Mouse (Mus musculus): ENCODE results near the gene Iscu.

The Iscu gene

GRCm38 (mm10) chr5:113761585-113761984 lies 11.0 kb upstream of the Iscu start:
- DNase-seq: no peak

- DNase-seq: no peak
These were observed 8.1 kb upstream of the Iscu start for GRCm38 (mm10) chr5:113764426-113764825.

GRCm38 (mm10) chr5:113765641-113766526 lies 6.7 kb upstream of the Iscu start:
- no peak for DNase-seq

- DNase-seq: no peak
These were observed 3.7 kb upstream of the Iscu start for GRCm38 (mm10) chr5:113768806-113769205.

- peak; percentile 87 to 93 for DNase-seq
These were observed 1.1 kb upstream of the Iscu start for GRCm38 (mm10) chr5:113771213-113772162.

- no peak for DNase-seq
These were observed 464 bp downstream of the Iscu start for GRCm38 (mm10) chr5:113772905-113773519.

- DNase-seq: peak; percentile 94 to 95
These were observed 1.1 kb downstream of the Iscu start for GRCm38 (mm10) chr5:113773664-113774063.

- DNase-seq: no peak
These were observed 3.0 kb downstream of the Iscu start for GRCm38 (mm10) chr5:113775585-113775984.

- no peak for DNase-seq
These were observed 3.8 kb downstream of the Iscu start for GRCm38 (mm10) chr5:113776128-113776895.

GRCm38 (mm10) chr5:113776896-113777226 lies 4.3 kb downstream of the Iscu start:
- DNase-seq: no peak

GRCm38 (mm10) chr5:113777728-113778127 lies 5.2 kb downstream of the Iscu start:
- peak in 1 of 2 experiments; percentile 27 for DNase-seq

GRCm38 (mm10) chr5:113779569-113779968 lies 7.0 kb downstream of the Iscu start:
- no peak for DNase-seq

- no peak for DNase-seq
These were observed 7.7 kb downstream of the Iscu start for GRCm38 (mm10) chr5:113780082-113780752.

- no peak for DNase-seq
These were observed 8.2 kb downstream of the Iscu start for GRCm38 (mm10) chr5:113780763-113781162.

- no peak for DNase-seq
These were observed 8.7 kb downstream of the Iscu start for GRCm38 (mm10) chr5:113781254-113781653.

GRCm38 (mm10) chr5:113781875-113782274 lies 9.3 kb downstream of the Iscu start:
- DNase-seq: no peak

- no peak for DNase-seq
These were observed 10.1 kb downstream of the Iscu start for GRCm38 (mm10) chr5:113782624-113783023.

GRCm38 (mm10) chr5:113783581-113784001 lies 11.0 kb downstream of the Iscu start:
- DNase-seq: peak; percentile 69 to 82

GRCm38 (mm10) chr5:113784104-113784503 lies 11.6 kb downstream of the Iscu start:
- peak; percentile 68 to 78 for DNase-seq

- DNase-seq: no peak
These were observed 14.4 kb downstream of the Iscu start for GRCm38 (mm10) chr5:113786985-113787384.

- peak; percentile 46 to 56 for DNase-seq
These were observed 16.1 kb downstream of the Iscu start for GRCm38 (mm10) chr5:113788645-113789044.
